Mouse (Mus musculus) kidney, adult 18-20 months (tissue): ENCODE measurements at regions not wholly inside any gene's neighbourhood (a gene's known extent, or its start where the extent isn't known, plus 50 kb on each side); places are given as distances from the start of the nearest gene placed in this dataset.
A peak's percentile ranks its signal among the peaks of the same experiment; 100 is the strongest.

ENCODE experiments used
- DNase-seq: peaks from one replicate; pipeline ENCODE4 v3.0.0; 2021

DNA sequence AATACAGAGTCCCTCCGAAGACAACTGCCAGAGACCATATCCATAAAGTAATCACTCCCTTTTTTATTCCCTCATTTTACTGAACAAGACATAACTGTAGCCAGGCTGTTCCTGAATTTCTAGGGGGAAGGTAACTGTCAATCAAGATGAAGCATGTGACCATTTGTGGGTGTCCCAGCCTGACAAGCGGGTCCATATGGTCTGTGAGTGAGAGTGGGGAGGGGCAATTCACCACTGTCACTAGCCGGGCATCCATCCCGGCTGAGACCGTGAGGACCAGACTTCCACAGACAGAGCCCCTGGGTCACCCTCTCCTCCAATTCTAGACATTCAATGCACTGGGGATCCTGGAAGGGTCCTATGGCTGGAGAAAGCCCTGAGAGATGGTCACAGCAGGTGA lies 54.6 kb downstream of the Gm11733 start:
- no peak for DNase-seq

DNA sequence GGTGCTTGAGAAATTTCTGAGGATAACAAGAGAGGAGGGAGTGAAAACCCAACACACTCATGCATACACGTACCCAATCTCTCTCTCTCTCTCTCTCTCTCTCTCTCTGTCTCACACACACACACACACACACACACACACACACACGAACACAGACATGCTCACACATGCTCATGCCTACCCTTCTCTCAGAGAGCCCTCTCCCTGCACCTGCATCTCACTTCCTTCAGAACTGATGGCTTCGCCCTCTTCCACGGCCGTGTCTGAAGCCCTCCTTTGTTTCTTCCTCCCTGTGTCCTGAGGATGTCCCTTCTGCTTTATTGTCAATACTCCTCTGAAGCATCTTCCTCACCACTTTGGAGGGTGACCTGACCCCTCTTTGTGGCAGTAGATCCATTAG lies 56.4 kb downstream of the Gm11733 start:
- no peak for DNase-seq

DNA sequence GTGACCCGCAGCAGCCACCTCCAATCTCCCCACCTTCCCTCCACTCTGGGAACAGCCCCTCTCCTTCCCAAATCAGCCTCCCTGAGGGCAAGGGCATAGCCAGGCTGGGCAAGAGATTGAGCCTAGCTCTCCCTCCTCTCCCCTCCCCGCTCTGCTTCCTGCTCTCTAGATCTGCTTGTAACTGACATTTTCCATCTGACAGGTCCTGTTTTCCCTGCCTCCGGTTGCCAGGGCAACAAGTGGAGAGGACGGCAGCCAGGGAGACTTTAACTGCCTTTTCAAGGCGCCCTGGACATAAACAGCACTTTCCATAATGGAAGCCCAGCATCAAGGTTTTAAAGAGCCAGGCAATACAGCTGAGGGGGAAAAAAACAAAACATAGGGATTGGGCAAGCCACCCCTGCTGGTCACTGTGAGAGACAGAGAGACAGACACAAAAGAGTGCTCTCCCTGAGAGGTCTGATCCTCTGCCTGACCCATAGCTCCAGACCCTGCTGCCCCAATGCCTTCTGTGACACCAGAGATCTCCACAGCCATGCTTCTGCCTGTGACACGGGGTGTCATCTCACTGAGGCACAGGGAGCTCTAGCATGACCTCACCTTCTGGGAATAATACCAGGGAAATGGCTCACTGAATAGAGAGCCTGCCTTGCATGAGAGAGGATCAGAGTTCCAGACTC lies 57.2 kb downstream of the Gm11733 start:
- DNase-seq: peak; percentile 57

DNA sequence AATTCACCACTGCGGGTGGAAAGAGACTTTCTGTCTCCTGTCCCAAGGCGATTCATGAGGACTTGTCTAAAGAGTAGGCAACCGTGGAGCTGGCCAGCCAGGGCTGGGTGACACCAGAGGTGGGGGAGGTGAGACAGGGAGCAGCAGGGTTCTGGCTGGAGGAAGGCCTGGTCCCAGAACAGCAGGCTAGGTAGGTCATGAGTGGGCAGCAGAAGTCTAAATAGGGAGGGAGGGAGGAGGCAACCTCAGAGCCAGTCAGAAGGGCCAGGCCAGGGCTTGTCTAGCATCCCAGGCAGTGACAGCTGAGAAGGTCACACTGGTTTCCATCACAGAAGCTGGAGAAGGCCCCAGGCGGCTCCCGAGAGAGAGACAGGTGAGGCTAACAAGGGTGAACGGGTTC lies 59.0 kb downstream of the Gm11733 start:
- no peak for DNase-seq

DNA sequence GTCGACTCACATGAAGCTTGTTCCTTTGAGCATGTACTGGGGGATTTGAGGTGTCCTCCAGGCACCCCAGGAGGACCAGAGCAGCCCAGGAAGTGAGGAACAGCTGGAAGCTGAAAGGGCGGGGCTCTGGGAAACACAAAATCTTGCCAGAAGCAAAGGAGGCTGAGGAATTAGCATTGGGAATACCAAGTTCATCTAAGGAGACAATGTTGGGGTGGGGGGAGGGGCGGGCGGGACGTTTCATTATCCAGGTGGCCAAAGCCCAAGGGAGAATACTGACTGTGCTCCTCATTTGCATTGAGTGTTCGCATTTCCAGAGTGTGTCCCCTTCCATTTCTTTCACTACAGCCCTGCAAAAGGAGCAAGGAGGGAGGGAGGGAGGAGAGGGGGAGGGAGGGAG lies 60.3 kb downstream of the Gm11733 start:
- no peak for DNase-seq

DNA sequence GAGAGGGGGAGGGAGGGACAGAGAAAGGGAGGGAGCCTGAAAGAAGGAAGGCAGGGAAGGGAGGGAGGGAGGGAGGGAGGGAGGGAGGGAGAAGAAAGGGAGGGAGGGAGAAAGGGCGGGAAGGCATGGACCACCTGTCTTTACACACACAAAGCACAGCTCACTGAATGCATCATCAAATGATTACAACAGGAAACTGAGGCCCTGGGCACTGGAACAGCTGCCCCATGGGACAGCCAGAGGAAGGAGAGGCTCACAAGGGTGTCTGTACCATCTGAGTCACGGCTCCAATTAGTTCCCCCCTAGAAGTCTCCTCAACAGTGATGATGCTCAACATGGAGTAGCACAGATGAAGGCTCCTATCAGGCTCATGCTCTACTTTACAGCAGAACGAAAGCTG lies 60.8 kb downstream of the Gm11733 start:
- no peak for DNase-seq

DNA sequence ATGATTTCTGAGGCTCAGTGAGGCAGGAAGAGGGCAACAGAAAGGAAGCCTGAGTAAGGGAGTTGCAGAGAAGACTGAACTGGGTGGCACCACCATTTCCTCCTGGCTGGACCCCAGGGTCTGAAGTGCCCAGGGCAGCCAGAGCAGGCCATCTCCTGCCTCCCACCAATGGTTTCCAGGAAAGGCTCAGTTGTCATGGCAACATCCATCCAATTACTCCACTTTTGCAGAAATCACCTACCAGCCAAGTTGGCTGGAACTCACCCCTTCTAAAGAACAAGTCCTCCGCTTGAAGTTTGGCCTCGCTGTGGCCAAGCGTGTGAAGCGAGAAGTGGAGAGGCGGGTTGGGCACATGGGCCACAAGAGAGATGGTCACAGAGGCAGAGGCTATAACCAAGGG lies 67.8 kb downstream of the Gm11733 start:
- no peak for DNase-seq

DNA sequence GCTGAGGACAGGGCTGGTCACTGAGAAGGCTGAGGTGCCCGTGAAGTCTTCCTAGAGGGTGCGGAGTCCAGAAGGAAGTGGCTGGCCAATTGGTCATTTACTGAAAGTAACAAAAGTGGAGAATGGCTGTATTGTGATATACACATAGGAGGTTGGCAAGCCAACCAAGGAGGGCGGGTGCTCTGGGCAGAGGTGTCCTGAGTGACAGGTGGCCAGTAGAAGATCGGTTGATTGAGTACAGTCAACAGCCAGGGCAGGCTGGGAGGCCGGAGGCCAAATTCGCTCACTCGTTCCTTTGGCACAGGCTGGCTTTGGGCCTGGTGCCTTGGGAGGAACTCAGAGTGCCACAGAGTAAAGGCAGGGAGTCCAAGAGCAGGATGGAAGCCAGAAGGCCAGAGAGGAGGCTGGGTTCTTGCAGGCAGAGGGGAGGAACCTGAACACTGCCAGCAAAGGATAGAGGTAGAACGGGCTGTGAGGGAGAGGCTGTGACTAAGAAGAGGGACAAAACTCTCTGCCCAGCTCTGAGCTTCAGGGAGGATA lies 68.3 kb downstream of the Gm11733 start:
- no peak for DNase-seq

DNA sequence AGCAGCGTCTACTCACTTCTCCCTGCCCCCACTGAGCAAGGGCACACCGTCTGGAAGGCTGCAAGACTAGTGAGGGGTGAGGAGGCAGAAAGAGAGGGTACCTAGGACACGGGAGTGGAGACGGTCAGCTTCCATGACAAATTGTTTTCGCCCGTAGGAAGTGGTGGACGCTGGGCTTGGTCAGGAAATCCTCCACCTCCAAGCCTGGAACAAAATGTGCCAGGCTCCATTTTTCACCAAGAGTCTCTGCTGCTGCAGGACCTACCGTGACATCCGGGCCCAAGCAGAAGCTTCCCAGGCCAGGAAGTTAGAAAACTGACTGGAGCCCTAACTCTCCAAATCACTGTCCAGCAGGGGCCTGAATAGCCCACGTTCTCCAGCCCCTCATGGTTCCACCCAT lies 69.9 kb downstream of the Gm11733 start:
- peak; percentile 31 for DNase-seq

DNA sequence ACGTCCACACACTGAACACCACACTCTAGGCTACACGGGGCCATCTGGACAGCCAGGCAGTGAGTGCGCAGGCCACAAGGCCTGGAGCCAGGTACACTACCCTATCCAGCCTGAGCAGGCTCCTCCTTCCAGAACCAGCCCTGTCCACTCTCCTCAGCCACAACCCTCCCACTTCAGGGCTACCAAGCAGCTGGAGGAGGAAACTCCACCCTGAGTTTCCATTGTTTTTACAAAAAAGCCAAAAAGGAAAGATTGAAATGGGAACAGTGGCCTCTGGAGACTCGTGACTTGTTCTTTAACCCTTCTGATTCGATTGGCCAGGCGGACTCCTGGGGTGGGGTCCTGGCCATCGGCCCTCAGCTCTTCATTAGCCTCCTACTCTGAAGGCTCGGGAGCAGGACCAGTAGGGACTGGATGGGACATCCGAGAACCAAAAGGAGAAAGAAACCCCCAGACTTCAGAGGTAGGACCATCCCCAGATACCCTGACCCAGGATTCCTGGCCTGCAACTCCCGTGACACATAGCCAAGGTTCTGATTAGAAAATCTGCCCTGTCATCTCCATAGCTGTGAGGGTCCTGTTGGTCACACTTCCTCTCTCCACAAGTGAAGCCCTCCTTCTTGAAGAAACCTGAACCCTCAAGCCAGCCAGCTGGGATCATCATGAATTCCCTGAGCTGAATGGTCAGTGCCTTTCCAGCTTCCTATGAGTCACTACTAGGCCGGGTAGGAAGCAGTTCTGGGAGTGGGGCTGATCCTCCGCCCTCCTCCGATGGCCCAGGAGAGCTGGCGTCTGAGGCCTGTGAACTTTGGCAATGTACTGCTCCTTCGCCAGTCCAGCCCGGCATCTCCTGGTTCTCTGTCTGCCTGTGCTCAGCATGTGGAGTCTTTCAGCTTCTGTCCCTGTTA lies 73.6 kb downstream of the Gm11733 start:
- peak; percentile 44 for DNase-seq

DNA sequence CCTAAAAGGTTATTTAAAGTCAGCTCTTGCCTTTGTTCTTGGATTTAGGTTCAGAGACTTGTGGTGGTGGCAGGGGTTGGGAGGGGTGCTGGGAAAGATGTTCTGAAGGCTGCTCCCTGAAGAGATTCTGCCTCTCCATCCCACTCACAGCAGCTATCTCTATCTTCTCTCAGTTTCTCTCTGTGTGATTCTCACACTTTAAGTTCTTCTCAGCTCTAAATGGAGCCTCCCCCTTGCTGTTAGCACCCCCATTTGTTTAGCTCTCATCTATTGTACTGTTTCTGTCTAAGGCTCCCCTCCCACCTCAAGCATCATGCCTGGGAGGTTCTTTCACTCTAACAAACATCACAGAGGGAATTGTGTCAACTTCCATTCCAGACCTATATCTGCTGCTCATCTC lies 75.7 kb downstream of the Gm11733 start:
- DNase-seq: no peak

DNA sequence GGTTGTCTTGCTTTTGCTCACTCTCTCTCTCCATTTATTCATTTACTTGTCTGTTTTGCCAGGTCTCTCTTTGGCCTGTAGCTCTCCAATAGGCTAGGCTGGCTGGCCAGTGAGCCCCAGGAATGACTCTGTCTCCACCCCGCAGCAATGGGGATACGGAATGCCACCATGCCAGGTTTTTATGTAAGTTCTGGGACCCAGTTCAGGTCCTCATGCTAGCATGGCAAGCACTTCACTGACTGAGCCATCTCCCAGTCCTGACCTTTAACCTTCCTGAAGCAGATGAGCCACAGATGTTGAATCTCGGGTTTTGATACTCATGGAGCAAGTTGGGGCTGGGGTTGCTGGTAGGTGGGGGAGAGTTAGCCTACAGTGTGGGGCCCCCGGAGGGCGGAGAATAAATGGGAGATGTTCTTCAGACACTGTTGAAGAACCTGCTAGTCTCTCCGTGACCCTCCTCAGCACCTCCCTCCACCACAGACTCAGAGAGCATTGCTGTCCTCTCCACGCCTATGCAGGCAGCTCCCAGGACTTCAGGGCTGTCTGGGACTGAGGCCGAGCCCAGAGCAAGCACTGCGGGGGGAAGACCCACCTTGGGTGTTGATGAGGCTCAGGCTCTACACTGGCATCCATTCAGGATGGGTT lies 83.9 kb downstream of the Gm11733 start:
- no peak for DNase-seq

DNA sequence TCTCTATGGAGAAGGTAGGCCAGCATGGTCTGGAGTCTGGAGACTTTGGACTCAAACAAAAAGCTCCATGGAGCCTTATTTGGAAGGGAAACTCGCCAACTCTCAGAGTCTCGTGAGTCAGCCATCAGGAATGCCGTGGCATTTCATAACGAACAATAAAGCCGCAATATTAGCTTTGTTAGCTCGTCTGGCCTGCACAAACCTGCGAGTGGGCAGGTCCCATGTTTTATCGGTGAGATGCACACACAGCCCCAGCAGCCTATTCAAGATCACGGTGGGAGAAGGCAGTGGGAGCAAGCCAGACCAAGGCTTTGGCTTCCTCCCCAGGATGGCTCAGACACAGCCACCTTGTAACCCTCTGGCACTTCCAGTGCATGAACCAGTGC lies 84.4 kb downstream of the Gm11733 start:
- no peak for DNase-seq

DNA sequence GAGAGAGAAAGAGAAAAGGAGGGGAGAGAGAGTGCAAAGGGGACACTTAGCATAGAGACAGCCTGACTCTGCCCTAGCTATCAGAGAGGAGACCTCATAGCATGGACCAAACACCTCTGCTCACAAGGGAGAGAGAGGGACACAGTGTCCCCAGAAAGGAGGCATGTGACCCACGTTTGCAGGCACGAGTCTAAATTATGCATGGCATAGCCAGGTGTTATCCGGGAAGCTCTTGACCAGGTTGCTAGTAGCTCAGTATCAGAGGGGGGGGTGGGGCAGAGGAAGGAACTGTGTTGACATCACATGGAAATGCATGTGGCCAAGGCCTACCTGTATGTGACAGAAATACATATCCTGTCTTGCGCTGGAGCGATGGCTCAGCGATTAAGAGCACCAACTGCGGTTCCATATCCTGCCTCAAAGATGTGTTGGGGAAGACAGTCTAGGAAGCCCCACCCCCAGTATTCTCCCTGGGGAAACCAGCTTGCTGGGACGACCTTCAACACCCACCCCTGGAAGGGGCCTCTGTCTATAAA lies 84.5 kb upstream of the Tnrc6c start:
- no peak for DNase-seq

DNA sequence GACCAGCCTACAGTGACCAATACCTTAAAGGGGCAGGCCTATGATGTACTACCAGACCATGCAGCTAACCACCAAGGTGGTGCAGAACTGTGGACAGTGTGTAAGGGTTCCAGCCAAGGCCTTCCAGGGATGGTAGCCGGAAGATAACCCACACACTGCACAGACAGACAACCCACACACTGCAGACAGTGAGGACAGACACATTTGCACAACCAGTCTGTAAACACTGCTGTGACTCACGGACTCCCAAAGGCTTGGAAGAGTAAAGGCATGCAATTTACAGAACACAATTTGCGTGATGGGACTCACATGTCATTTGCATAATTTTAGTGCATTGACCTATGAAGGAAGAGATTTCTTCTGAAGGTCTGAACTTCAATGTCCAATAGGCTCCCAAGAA lies 82.2 kb upstream of the Tnrc6c start:
- no peak for DNase-seq

DNA sequence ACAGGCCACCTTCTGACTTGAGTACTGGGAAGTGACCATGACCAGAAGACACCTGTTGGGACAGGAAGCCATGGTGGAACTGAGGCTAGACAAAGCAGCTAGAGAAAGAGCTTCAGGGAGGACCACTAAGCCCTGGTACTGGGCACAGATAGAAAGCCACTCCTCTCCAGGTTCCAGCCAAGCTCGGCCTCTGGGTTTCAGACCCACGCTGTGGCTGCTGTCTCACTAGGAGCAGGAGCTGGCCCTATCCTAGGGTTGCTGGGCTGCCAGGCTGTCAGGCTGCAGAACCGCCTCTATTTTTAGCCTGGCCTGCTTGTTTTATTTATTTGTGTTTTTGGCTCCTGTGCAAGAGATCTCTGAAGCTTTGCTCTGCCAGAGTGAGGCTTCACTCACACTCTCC lies 79.4 kb upstream of the Tnrc6c start:
- no peak for DNase-seq

DNA sequence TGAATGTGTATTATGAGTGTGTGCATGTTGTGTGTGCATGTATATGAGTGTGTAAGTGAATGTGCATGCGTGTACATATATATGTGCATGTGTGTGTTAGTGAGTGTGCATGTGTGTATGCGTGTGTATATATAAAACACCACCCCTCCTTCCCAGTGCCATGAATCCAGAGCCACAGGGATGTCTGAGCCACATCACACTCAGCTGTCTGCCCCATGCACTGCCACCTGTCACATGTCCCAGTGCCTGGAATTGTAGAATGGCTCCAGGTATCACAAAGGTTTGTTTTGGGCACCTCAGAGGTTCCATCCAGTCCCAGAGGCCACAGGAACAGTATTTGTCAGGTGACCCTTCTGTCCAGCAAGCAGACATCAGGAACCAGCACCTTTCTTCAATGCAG lies 75.0 kb upstream of the Tnrc6c start:
- DNase-seq: no peak

DNA sequence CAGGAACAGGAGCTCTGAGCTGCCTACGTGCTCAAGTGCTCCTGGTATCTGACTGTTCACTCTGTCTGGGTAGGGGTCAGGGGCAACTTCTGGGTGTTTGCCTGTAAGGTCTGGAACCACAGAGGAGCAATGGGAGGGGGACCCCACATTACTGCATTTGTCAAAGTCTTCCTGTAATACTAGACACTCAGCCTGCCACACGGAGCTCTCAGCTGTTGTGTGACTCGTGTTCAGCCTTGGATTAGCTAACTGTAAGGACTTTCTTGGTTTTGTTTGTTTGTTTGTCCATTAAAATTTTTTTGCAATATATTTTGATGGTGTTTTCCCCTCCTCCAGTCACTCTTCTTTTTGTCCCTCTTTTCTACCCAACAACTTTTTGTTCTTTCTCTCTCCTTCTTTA lies 74.4 kb upstream of the Tnrc6c start:
- DNase-seq: no peak

DNA sequence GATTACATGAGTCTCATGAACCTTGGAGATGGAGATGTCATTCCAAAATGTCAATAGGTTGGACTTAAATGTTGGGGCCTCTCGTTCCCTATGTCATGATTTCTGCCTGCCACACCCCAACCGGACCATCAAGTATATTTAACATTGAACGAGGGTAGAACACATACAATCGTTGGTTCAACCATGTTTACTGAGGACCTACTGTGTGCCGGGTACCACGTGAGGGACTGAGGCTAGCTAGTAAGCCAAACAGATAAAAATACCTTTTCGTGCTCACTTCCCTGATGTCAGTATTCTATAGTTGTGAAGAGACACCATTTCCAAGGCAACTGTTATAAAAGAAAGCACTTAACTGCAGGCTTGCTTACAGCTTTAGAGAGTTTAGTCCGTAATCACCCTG lies 70.6 kb upstream of the Tnrc6c start:
- DNase-seq: no peak

DNA sequence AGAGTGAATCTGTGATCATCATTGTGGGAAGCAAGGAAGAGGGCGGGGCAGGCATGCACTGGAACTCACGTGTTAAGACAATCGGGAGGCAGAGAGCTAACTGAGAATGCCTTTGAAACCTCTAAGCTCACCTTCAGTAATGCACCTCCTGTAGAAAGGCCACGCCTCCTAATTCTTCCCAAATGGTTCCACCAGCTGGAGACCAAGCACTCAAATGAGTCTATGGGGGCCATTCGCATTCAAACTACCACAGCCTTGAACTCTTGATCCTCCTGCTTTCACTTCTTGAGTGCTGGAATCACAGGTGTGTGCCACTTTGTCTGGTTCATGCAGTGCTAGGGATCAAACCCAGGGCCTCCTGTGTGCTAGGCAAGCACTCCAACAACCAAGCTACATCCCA lies 68.5 kb upstream of the Tnrc6c start:
- no peak for DNase-seq

DNA sequence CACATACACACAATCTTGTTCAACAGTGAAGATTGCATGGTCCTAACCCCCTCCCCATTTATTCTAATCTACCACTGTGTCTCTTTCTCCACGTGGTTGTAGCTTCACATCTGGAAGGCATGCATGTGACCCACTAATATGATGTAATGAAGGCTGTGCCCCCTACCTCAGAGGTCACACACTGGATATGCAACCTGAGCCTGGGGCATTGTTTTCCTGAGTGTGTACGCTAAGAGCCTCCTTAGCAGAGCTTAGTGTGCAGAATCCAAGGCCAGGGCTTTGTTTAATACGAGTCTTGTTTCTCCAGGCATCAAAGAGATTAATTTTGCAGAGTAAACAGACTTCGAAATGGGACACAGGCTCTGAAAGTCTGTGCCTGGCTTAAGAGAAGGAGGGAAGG lies 68.0 kb upstream of the Tnrc6c start:
- no peak for DNase-seq

DNA sequence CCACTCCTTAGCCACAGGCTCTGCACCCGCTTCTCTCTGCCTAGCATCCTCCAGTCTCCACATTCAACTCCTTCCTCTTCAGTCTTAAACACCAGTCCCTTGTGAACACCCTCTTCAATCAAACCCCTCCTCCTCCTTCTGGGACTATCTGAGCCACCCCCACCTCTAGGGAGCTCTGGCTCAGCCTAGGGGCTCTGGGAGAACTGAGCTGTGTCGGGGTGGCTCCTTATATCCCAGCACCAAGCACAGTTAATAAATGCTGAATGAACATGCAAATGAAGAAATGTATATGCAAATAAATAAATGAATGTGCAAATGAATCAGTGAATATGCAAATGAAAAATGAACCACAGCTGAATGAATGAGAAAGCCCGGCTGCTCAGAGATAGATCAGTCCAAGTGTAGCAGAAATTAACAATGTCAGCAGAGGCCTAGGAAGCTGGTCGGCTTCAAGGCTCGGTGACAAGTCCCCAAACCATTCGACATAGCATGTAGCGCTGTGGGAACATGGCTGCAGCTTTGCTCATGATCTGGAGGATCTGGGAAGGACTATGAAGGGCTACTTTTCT lies 67.1 kb upstream of the Tnrc6c start:
- DNase-seq: no peak

DNA sequence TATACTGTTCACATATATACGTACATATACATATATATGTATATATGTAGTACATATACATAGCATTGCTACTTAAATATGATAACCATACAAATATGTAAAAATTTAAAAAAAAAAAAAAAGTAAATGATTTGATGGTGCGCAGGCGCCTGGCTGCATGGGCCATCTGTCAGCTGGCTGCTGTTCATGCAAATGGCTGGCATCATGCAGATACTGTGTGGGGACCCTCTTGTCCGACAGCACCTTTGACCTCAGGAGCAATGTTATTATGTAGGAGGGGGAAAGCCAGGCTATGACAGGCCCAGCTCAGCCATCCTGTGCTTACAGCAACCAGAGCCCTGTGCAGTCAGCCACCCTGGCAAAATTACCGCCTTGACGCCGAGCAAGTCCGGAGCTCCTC lies 65.1 kb upstream of the Tnrc6c start:
- no peak for DNase-seq
